ENCODE assay signal across 25 mouse cellular contexts in the genomic region with DNA sequence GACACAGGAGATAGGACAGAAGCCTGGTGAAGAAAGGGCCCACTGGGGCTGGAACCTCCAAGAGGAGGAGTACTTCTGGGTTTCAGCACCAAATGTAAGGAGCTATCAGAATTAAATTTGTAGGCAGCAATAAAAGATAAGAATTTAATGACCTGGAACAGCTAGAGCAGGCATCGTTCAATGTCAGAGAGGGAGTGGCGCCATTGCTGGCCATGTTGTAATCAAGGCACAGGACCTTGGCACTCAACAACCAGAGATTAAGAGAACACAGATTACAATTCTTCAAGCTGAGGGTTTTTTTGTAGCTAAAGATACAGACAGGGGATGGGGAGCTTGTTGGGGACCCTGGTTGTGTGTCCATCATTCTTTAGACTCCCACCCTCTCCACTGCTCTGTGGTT.
"Had no signal": no experiment of that assay in that cellular context is flagged by ENCODE, and none has a peak within 500 bp of the region (broad histone marks: within the 10 kb centered on the region; RNA-seq: fewer than 3 reads in every experiment).

No protein-coding gene starts in this region.

- H3K9ac ChIP-seq: heart, embryonic 13.5 days; heart, embryonic 15.5 days; hindbrain, embryonic 13.5 days; hindbrain, embryonic 15.5 days; kidney, embryonic 15.5 days; limb, embryonic 12.5 days; liver, embryonic 13.5 days; liver, embryonic 15.5 days; liver, postnatal 0 days had no signal

- H3K4me1 ChIP-seq: heart, embryonic 13.5 days; heart, embryonic 15.5 days; hindbrain, embryonic 13.5 days; hindbrain, embryonic 15.5 days; kidney, embryonic 15.5 days; limb, embryonic 10.5 days; limb, embryonic 12.5 days; liver, embryonic 13.5 days; liver, embryonic 15.5 days had no signal

- H3K36me3 ChIP-seq: heart, embryonic 13.5 days; heart, embryonic 15.5 days; hindbrain, embryonic 13.5 days; hindbrain, embryonic 15.5 days; kidney, embryonic 15.5 days; limb, embryonic 10.5 days; limb, embryonic 12.5 days; liver, embryonic 13.5 days; liver, embryonic 15.5 days had no signal

- DNase-seq: gastrocnemius, postnatal 14 days; gastrocnemius, postnatal 36 days; heart, adult 11 months; heart, adult 2 months; heart, postnatal 14 days; heart, postnatal 36 days; kidney, adult 11 months; kidney, adult 2 months; kidney, adult 9 months; kidney, postnatal 14 days; kidney, postnatal 36 days; layer of hippocampus, adult 9-11 months; liver, embryonic 13.5 days; liver, postnatal 0 days had no signal

- H3K27ac ChIP-seq: heart, adult 2 months; heart, embryonic 13.5 days; heart, embryonic 15.5 days; hindbrain, embryonic 13.5 days; hindbrain, embryonic 15.5 days; hindbrain, postnatal 0 days; kidney, embryonic 15.5 days; kidney, postnatal 0 days; left cerebral cortex, adult 2 months; limb, embryonic 10.5 days; limb, embryonic 12.5 days; liver, embryonic 13.5 days; liver, embryonic 15.5 days had no signal

- H3K4me3 ChIP-seq: heart, adult 2 months; heart, embryonic 13.5 days; heart, embryonic 15.5 days; hindbrain, embryonic 13.5 days; hindbrain, embryonic 15.5 days; kidney, embryonic 15.5 days; left cerebral cortex, adult 2 months; limb, embryonic 10.5 days; limb, embryonic 12.5 days; liver, embryonic 13.5 days; liver, embryonic 15.5 days had no signal

- H3K27me3 ChIP-seq: heart, embryonic 13.5 days; hindbrain, embryonic 15.5 days; kidney, embryonic 15.5 days; liver, embryonic 13.5 days; liver, embryonic 15.5 days had no signal
